Mouse (Mus musculus) kidney, adult 11 months (tissue): Measurements from ENCODE around the gene Prr5l.

Experiments
- DNase-seq: peaks from one replicate; pipeline ENCODE4 v3.0.0; 2022

Gene Prr5l

DNA sequence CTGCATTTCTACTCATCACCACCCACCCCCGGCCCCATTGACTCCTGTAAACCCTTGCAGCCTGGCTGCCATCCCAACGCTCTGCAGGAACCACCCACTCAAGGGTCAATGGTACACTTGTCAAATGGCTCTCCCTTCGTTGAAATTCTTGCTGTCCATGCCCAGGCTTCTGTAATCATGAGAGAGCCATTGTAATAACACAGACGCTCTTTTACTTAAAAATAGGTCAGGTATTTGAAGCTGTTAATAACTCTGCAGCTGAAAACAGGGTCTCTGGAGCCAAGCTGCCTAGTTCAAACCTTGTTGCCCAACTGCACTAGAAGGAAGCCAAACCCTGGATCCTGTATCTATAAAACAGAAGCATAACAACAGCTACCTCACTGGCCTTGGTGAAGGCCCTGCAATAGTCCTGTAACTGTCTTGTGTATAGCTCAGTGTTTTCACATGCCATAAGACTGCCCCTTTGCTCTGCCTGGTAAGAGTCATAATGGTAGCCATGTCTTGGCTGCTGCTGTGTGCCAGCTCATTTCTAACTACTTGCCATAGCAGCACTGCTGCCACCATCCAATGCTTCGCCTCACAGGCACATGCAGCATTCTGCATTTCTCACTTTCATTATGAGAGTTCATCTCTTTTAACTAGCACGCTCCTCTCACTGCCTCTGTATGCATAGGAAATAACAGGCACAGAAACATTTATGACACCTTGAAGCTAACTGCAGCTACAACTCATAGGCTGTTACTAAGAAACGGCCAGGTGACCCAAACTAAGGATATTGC is 63.7 kb downstream of the Prr5l start:
- DNase-seq: no peak

DNA sequence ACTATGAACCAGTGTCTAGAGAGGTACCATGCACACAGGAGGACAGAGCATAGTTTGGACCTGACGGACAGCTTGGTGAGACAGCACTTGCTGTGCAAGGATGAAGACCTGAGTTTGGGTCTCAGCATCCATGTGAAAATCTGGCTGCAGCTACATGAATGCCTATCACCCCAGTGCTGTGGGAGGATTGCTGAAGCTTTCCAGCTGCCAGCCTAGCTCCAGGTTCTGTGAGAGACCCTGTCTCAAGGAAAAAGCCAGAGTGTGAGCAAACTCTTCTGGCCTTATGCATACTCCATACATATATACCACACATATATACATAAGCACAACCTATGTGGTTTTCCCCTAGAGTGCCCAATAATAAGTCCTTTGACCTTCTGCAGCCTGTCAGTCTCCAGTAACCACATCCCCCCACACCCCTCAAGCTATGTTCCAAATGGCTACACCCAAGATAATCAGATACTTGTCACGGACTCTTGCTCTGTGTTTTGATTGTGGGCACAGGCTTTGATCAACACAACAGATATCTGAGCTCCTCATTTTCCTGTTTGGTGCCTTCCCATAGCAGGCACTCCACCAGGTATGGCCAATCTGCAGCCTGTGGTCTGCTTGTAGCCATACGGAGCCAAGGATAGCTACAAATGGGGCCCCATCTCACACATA is 66.0 kb downstream of the Prr5l start:
- DNase-seq: no peak

GRCm38 (mm10) chr2:101815250-101815934 is 67.4 kb downstream of the Prr5l start:
- no peak for DNase-seq

GRCm38 (mm10) chr2:101814272-101814625 is 68.6 kb downstream of the Prr5l start:
- DNase-seq: no peak

DNA sequence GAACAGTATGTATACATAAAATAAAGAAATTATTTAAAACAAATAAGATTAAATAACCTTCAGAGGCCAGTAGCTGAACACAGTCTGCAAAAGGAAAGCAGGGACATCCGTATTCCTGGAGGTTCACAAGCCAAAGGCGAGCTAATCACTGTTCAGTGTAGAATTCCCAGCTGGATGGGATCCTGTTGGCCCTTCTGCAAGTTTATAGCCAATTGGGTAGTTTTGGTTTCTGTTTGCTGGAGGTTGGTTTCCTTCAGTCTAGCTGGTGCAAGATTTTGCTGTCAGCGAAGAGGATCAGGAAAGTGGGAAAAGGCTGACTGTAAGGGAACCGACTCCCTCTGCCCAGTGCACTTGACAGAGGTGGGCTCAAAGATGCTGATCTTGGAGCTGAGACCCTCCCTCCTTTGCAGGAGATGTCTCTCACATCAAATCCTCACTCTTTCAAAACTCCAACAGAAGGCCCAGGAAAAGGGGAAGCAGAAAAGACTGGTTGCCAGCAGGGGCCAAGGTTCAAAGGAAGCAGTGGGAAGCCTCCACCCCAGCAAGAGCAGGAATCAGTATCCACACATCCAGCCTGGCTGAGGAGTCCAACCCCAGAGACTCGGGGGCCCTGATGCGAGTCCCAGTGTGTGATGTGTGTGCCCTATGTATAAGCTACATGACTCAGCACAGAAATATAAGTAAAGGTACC is 69.1 kb downstream of the Prr5l start:
- DNase-seq: peak; percentile 31

- DNase-seq: no peak
These were observed 70.9 kb downstream of the Prr5l start for GRCm38 (mm10) chr2:101811925-101812324.

DNA sequence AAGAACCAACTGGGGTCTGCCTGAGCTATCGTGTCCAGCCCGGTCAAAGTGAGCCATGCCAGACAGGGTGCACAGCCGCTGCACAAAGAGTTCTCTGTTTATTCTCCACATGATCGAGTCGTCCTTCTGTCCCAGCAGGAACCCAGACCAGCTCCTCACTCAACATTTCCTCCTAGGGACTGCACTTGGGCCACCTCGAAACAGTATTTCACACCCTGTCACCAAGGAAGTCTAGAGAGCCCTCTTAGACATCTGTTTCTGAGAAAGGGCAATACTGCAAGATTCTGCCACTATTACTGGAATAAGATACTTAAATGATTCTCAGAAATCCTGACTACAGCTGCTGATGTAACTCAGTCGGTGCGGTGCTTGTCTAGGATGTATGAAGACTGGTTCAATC is 72.1 kb downstream of the Prr5l start:
- no peak for DNase-seq

DNA sequence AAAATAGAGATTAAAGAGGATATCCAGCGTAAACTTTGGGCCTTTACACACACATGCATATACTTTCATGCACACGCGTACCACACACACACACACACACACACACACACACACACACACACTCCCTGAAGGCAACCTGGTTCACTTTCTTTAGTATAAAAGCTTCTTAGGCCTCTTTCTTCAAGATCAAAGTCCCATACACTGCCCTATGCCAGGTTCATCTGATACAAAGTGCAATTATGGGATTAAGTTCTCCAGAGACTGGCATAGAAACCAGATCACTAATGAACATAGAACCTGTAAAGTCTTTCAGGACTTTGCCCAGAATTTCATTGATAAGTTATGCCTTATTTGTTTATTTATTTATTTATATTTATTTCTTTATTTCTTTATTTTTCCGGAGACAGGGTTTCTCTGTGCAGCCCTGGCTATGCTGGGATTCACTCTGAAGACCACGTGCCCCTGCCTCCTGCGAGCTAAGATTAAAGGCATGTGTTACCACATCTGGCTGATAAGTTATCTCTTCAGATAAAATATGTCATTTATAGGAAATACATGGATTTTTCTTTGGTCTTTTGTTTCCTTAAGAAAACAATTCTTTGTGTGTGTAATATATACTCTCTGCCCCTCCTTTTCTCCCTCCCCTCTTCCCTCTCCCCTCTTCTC is 73.1 kb downstream of the Prr5l start:
- DNase-seq: no peak

GRCm38 (mm10) chr2:101807756-101808155 is 75.1 kb downstream of the Prr5l start:
- DNase-seq: no peak

- no peak for DNase-seq
These were observed 80.6 kb downstream of the Prr5l start for GRCm38 (mm10) chr2:101802240-101802639.

DNA sequence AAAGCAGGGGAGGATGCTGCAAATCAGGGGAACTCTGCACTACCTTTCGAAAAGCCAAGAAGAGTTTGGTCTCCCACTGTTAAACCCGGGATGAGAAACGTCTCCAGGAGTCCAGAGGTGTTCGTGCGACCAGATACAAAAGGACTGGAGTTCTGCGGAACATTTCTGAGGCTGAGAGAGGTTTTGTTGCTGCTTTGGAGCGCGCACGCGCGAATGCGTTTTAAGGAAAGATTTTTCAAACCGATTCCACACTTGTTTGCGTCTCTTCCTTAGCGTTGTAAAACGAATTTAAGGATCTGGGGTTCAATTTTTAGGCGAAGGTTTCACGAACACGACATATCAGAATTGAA is 85.0 kb downstream of the Prr5l start:
- DNase-seq: no peak

DNA sequence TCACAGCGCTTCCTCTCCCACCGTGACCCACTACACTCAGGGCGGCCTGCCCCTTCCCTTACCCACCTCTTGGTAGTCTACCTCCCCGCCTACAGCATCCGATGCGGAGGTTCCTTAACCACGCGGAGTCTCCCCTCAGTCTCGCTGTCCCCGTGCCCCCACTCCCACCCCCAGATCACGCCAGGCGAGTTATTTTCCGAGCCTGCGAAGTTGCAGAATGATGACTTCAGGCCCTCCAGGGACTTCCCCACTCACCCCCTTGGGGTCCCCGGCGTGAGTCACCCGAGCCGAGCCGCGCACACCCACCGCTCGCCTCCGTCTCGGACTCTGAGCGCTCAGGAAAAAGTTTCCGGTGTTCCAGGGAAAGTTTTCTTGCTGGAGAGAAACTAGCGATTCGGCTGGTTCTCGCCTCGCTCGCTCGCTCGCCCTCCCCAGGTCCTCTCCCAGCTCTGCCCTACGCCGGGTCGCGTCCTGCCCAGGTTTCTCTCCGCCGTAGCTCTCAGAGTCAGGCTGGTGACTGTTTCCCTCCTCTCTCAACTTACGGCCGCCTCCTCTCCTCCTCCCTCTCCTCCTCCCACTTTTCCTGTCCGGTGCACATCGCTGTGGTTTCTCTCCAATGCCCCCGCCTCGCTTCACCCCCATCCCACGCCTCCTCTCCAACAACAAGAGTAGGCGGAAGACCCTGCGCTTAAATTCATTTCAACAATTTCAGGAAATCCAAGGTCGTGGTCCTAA is 85.5 kb downstream of the Prr5l start:
- peak; percentile 48 for DNase-seq

- peak; percentile 70 for DNase-seq
These were observed 86.3 kb downstream of the Prr5l start for GRCm38 (mm10) chr2:101796287-101797115.

DNA sequence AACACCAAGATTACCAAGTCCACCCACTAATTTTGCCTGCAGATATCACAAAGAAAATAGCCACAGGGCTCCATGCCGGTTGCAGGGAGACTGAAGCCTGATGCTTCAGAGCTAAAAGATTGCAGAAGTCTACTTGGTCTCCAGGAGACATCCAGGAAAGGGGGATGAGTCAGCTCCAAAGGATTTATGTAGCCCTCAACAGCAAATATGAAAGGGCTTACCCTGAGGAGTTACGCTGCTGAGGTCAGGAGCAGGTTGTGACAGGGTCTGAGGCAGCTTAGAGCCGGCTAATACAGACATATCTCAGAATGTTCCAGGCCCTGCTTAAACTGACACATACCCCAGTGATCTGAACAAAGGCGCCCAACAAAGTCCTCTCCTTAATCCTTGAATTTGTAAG is 90.7 kb downstream of the Prr5l start:
- DNase-seq: no peak

DNA sequence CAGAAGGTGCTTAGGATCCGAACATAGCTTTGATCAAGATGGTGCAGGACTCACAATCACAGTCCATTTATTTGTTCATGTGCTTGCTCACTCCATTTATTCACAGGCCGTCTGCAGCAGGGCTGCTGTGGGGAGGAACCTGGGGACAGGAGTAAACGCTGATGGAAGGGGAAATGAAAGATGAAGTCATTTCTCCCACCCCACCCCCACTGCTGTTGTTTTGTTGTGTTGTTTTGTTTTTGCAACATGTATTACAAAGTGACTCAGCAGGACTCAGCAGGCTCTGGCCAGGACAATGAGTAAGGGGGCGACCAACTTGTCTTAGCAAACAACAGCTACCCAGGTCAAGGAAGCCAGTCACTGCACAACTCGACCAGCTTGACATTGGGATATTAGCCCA is 99.6 kb downstream of the Prr5l start:
- no peak for DNase-seq

DNA sequence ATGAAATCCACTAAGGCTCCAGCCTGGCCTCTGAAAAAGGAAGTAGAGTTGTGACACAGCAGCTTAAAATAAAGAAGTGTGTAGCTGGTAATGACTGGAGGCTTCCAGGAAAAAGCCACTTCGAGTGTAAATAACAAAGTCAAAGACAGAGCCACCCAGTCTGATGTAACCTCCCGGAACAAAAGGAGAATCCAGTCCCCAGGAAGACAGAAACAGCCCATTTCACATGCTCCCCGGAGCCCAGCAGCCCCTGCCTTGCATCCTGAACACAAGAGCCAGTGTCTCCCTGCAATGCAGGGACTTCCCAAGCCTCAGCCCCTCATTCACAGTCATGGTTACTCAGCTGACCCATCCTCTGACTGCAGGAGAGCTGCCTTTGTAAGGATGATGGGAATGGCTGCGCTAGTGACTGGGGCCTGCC is 101.5 kb downstream of the Prr5l start:
- DNase-seq: no peak

- DNase-seq: no peak
These were observed 104.7 kb downstream of the Prr5l start for GRCm38 (mm10) chr2:101778080-101778479.

- no peak for DNase-seq
These were observed 119.3 kb downstream of the Prr5l start for GRCm38 (mm10) chr2:101763503-101763902.

GRCm38 (mm10) chr2:101762955-101763386 is 119.9 kb downstream of the Prr5l start:
- DNase-seq: peak; percentile 6

DNA sequence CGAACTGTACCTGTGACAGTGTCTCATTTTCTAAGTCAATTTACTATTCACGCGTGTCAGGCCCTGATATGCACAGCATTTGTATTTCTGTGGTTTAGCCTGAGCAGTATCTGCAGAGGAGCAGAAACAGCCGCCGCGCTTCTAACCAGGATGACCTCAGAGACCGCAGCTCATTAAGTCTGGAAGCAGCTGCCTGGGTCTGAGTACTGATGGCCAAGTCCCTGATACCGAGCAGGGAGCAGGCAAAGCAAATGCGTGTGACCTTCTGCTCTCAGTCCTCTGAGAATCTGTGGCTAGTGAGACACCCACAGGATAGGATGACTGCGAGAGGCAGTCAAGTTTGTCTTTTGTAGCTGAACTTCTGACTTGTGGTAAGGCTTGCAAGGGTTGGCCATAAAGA is 120.4 kb downstream of the Prr5l start:
- DNase-seq: peak; percentile 23

GRCm38 (mm10) chr2:101761898-101762297 is 120.9 kb downstream of the Prr5l start:
- DNase-seq: no peak
